Mouse (Mus musculus) effector memory CD4-positive, alpha-beta T cell, adult 5 months (primary cell): ENCODE data around the gene Vmn1r82. TPM values are rescaled to one million over a fixed set of nuclear protein-coding genes. Genes with fewer than 3 reads are reported as not detected.

Experiments used
- polyA plus RNA-seq: library from polyadenylated mRNA; unstranded; fragments of 100-300 nt; shearing (Covaris generic); gene quantifications from one replicate; pipeline ENCODE4 v1.2.1, GENCODE M21; 2017

Gene Vmn1r82
- polyA plus RNA-seq: not detected

DNA sequence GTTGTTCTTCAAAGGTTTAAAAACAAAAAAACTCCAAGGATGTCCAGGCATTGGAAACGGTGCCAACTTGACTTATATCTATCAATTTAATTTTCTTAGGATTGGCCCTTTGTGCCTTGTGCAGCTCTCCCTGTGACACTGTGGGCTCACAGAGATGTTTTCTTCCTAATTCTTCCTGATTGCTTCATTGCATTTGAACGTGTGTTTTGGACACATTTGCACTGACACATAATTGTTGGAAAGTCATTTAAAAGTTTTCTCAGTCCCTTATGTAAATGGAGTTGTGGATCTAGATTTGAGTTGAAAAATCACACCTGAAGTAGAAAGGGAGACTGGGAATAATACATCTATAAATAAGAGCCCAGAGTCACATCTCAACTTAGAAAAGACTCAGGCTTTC, at the start of gene Vmn1r82:
TSS of gene Vmn1r82 (plus strand) at position 301 of the 400 bp plus-strand sequence.

GRCm38 (mm10) chr7:12268169-12268568, 32.1 kb upstream of the Vmn1r82 start, which contains the start of gene Vmn1r81:
TSS of gene Vmn1r81 (minus strand) at chr7:12268269.

DNA sequence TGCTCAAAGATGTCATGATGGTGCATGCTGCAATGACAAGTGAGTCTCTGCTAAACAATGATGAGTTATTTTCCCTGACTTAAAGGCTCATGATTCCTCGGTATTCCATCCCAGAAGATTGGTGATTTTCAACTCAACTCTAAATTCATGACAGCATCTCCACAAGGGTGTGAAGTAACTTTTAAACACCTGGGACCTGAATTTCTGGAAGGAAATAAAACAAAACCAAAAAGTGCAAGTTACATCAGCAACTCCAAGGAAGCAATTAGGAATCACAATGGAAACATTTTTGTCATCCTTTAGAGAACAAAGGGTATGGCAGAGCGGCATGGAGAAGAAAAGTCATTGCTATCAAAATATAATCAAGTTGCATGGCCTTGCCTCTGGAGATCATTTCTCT, 29.2 kb downstream of the Vmn1r82 start, which contains the start of gene Vmn1r83:
TSS of gene Vmn1r83 (minus strand) at position 101 of the 400 bp plus-strand sequence.

Other genes starting within 250 kb of the Vmn1r82 start
- gene Vmn1r78, start 150.2 kb upstream of the Vmn1r82 start, polyA plus RNA-seq: 0.14 TPM
- gene Vmn1r79, start 129.2 kb upstream of the Vmn1r82 start, polyA plus RNA-seq: not detected
- gene Vmn1r80, start 111.1 kb upstream of the Vmn1r82 start, polyA plus RNA-seq: 0.10 TPM
- gene Vmn1r81, start 32.2 kb upstream of the Vmn1r82 start, polyA plus RNA-seq: 0.04 TPM
- gene Vmn1r83, start 29.1 kb downstream of the Vmn1r82 start, polyA plus RNA-seq: not detected
- gene Vmn1r84, start 68.8 kb downstream of the Vmn1r82 start, polyA plus RNA-seq: not detected
- gene Zfp551, start 122.3 kb downstream of the Vmn1r82 start, polyA plus RNA-seq: 1.2 TPM
- 2.1 TPM for gene Zfp606, start 177.9 kb downstream of the Vmn1r82 start, polyA plus RNA-seq
- gene 2900092C05Rik, start 212.1 kb downstream of the Vmn1r82 start, polyA plus RNA-seq: not detected